Mouse (Mus musculus) liver, embryonic 11.5 days (tissue): ENCODE results near the gene Pck1. TPM values are rescaled to one million over a fixed set of nuclear protein-coding genes. Genes with fewer than 3 reads are reported as not detected.

ENCODE experiments used
- ATAC-seq: fragments of 200-750 bp; cut with Nextera tagmentation; replicated peaks from 2 replicates; pipeline ENCODE4 v1.8.0; 2017; ENCODE audit warnings: moderate number of reproducible peaks, mild to moderate bottlenecking, moderate TSS enrichment, moderate library complexity; ENCODE audit not compliant: low FRiP score
- DNase-seq: peaks from one replicate; pipeline ENCODE4 v3.0.0-alpha.2; 2017; ENCODE audit warnings: low spot score
- H3K27ac ChIP-seq: fragments of 300-500 bp; sonication (generic); 2 replicates; pipeline ENCODE4 v1.5.1; 2014; ENCODE audit warnings: mild to moderate bottlenecking, low read depth, low read length, control low read depth
- H3K27me3 ChIP-seq: fragments of 300-500 bp; sonication (generic); replicated peaks from 2 replicates; pipeline ENCODE4 v1.6.1; 2014; ENCODE audit warnings: low read length, mixed read lengths; ENCODE audit not compliant: control insufficient read depth, insufficient read depth
- H3K36me3 ChIP-seq: fragments of 300-500 bp; sonication (generic); 2 replicates; pipeline ENCODE4 v1.6.1; 2014; ENCODE audit warnings: mild to moderate bottlenecking, low read length, moderate library complexity, mixed read lengths; ENCODE audit not compliant: control insufficient read depth, insufficient read depth
- H3K4me1 ChIP-seq: fragments of 300-500 bp; sonication (generic); replicated peaks from 2 replicates; pipeline ENCODE4 v1.6.1; 2014; ENCODE audit warnings: low read length, mixed read lengths; ENCODE audit not compliant: control insufficient read depth, insufficient read depth
- H3K4me2 ChIP-seq: fragments of 300-500 bp; sonication (generic); 2 replicates; pipeline ENCODE4 v1.6.1; 2014; ENCODE audit warnings: mild to moderate bottlenecking, control low read depth, moderate library complexity
- H3K4me3 ChIP-seq: fragments of 300-500 bp; sonication (generic); 2 replicates; pipeline ENCODE4 v1.5.1; 2014; ENCODE audit warnings: low read depth, low read length, control low read depth
- H3K9ac ChIP-seq: fragments of 300-500 bp; sonication (generic); 2 replicates; pipeline ENCODE4 v1.6.1; 2014; ENCODE audit warnings: low read depth, low read length, control low read depth
- H3K9me3 ChIP-seq: fragments of 300-500 bp; sonication (generic); 2 replicates; pipeline ENCODE4 v1.6.1; 2016; ENCODE audit warnings: low read length, inconsistent platforms, mixed read lengths; ENCODE audit not compliant: control insufficient read depth
- WGBS: fragments of 180-500 bp; shearing (Covaris S2); extraction: QIAGEN DNeasy Blood & Tissue Kit; methylation state at CpG from one replicate; pipeline ENCODE4 v1.1.7; 2014; 5-methylcytosine and 5-hydroxymethylcytosine counted together
- polyA plus RNA-seq: library from polyadenylated mRNA; unstranded; fragments of >200 nt; fragmentation: Nextera tagmentation; extraction: Ambion mirVana; gene quantifications from 2 replicates; pipeline ENCODE4 v1.2.1, GENCODE M21; 2014

Pck1 gene
- polyA plus RNA-seq, 1 experiment from 2014 or later, result 0.23 TPM

DNA sequence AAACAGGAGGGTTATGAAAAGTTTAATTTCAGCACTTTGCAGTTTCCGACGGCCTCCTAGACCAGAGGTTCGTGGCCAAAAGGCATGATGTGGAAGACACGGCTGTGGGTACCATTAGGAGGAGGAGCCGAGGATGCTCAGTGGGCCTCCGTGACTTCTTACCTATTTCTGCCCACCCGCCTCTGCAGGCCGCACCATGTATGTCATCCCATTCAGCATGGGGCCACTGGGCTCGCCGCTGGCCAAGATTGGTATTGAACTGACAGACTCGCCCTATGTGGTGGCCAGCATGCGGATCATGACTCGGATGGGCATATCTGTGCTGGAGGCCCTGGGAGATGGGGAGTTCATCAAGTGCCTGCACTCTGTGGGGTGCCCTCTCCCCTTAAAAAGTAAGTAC is 1.7 kb downstream of the Pck1 start:
- H3K36me3 ChIP-seq, result no peaks in the 10 kb centered on the region
- no peak overlapping the region for H3K4me3 ChIP-seq
- 87% methylated on average over 13 of the region's 13 CpGs for WGBS
- no peaks in the 10 kb centered on the region; the same call in 1 of the 2 replicates for H3K4me1 ChIP-seq
- no peak overlapping the region for H3K4me2 ChIP-seq
- no peaks in the 10 kb centered on the region for H3K27me3 ChIP-seq
- DNase-seq, result no peak
- no peak overlapping the region for H3K9ac ChIP-seq
- ATAC-seq, result no peak
- H3K9me3 ChIP-seq, result no peaks in the 10 kb centered on the region
- H3K27ac ChIP-seq, result no peak overlapping the region

DNA sequence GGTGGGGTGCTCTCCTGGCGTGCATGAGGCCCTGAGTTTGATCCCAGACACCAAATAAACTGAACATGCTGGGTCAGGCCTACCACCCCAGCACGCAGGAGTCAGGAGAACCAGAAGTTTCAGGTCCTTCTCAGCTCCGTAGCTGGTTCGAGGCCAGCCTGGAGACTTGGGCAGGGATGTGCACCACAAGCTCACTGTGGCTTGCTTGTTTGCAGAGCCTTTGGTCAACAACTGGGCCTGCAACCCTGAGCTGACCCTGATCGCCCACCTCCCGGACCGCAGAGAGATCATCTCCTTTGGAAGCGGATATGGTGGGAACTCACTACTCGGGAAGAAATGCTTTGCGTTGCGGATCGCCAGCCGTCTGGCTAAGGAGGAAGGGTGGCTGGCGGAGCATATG is 2.1 kb downstream of the Pck1 start:
- 85% methylated on average over 14 of the region's 14 CpGs for WGBS
- H3K4me2 ChIP-seq, result no peak overlapping the region
- no peak overlapping the region for H3K27ac ChIP-seq
- H3K4me3 ChIP-seq, result no peak overlapping the region
- H3K36me3 ChIP-seq, result no peaks in the 10 kb centered on the region
- H3K9me3 ChIP-seq, result no peaks in the 10 kb centered on the region
- ATAC-seq, result no peak
- no peaks in the 10 kb centered on the region; the same call in 1 of the 2 replicates for H3K4me1 ChIP-seq
- no peaks in the 10 kb centered on the region for H3K27me3 ChIP-seq
- DNase-seq, result no peak
- no peak overlapping the region for H3K9ac ChIP-seq

- H3K9me3 ChIP-seq, result no peaks in the 10 kb centered on the region
- DNase-seq, result no peak
- WGBS, result 88% methylated on average over 10 of the region's 10 CpGs
Observed at GRCm38 (mm10) chr2:173155907-173156306, 3.1 kb downstream of the Pck1 start.

DNA sequence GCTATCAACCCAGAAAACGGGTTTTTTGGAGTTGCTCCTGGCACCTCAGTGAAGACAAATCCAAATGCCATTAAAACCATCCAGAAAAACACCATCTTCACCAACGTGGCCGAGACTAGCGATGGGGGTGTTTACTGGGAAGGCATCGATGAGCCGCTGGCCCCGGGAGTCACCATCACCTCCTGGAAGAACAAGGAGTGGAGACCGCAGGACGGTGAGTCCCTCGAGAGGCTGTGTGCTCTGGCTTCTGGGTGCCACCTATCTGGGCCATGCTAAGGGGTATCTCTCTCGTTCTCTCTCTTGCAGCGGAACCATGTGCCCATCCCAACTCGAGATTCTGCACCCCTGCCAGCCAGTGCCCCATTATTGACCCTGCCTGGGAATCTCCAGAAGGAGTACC is 4.1 kb downstream of the Pck1 start:
- no peak for DNase-seq
- no peak for ATAC-seq
- Histone ChIP-seq H3K4me1 (no peaks in the 10 kb centered on the region; the same call in 1 of the 2 replicates), H3K4me3 (no peak overlapping the region), H3K36me3 (no peaks in the 10 kb centered on the region), H3K27ac (no peak overlapping the region), H3K27me3 (no peaks in the 10 kb centered on the region), H3K4me2 (no peak overlapping the region), H3K9me3 (no peaks in the 10 kb centered on the region), H3K9ac (no peak overlapping the region)
- 84% methylated on average over 13 of the region's 13 CpGs for WGBS

More at GRCm38 (mm10) chr2:173155907-173156306, 3.1 kb downstream of the Pck1 start:
- no peak overlapping the region for H3K9ac ChIP-seq
- no peak overlapping the region for H3K4me3 ChIP-seq
- no peaks in the 10 kb centered on the region for H3K27me3 ChIP-seq
- no peaks in the 10 kb centered on the region for H3K36me3 ChIP-seq
- no peak overlapping the region for H3K27ac ChIP-seq
- no peaks in the 10 kb centered on the region; the same call in 1 of the 2 replicates for H3K4me1 ChIP-seq
- H3K4me2 ChIP-seq, result no peak overlapping the region
- no peak for ATAC-seq

GRCm38 (mm10) chr2:173157376-173157775 is 4.5 kb downstream of the Pck1 start:
- no peak overlapping the region for H3K4me2 ChIP-seq
- H3K36me3 ChIP-seq, result no peaks in the 10 kb centered on the region
- ATAC-seq (no peak), DNase-seq (no peak)
- H3K27ac ChIP-seq, result no peak overlapping the region
- H3K27me3 ChIP-seq, result no peaks in the 10 kb centered on the region
- H3K4me3 ChIP-seq, result no peak overlapping the region
- no peak overlapping the region for H3K9ac ChIP-seq
- H3K9me3 ChIP-seq, result no peaks in the 10 kb centered on the region
- 60% methylated on average over 4 of the region's 4 CpGs for WGBS
- no peaks in the 10 kb centered on the region; the same call in 1 of the 2 replicates for H3K4me1 ChIP-seq

DNA sequence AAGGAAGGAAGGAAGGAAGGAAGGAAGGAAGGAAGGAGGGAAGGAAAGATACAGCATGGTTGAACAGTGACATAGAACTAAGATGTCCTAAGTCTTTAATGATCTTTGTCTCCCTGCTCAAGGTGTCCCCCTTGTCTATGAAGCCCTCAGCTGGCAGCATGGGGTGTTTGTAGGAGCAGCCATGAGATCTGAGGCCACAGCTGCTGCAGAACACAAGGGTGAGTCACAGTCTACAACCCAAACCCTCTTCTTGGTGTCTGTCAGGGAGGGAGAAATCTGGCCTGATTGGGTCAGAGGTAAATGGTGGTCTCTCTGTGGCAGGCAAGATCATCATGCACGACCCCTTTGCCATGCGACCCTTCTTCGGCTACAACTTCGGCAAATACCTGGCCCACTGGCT is 5.0 kb downstream of the Pck1 start:
- Histone ChIP-seq H3K27me3 (no peaks in the 10 kb centered on the region), H3K4me3 (no peak overlapping the region), H3K4me1 (no peaks in the 10 kb centered on the region; the same call in 1 of the 2 replicates), H3K36me3 (no peaks in the 10 kb centered on the region), H3K9ac (no peak overlapping the region), H3K9me3 (no peaks in the 10 kb centered on the region), H3K27ac (no peak overlapping the region), H3K4me2 (no peak overlapping the region)
- ATAC-seq, result no peak
- 88% methylated on average over 4 of the region's 4 CpGs for WGBS
- no peak for DNase-seq

DNA sequence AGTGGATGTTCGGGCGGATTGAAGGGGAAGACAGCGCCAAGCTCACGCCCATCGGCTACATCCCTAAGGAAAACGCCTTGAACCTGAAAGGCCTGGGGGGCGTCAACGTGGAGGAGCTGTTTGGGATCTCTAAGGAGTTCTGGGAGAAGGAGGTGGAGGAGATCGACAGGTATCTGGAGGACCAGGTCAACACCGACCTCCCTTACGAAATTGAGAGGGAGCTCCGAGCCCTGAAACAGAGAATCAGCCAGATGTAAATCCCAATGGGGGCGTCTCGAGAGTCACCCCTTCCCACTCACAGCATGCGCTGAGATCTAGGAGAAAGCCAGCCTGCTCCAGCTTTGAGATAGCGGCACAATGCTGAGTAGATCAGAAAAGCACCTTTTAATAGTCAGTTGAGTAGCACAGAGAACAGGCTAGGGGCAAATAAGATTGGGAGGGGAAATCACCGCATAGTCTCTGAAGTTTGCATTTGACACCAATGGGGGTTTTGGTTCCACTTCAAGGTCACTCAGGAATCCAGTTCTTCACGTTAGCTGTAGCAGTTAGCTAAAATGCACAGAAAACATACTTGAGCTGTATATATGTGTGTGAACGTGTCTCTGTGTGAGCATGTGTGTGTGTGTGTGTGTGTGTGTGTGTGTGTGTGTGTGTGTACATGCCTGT is 5.7 kb downstream of the Pck1 start:
- DNase-seq (no peak), ATAC-seq (no peak)
- no peak overlapping the region for H3K4me3 ChIP-seq
- no peaks in the 10 kb centered on the region for H3K27me3 ChIP-seq
- WGBS, result 81% methylated on average over 19 of the region's 19 CpGs
- no peaks in the 10 kb centered on the region for H3K9me3 ChIP-seq
- no peaks in the 10 kb centered on the region; the same call in 1 of the 2 replicates for H3K4me1 ChIP-seq
- H3K9ac ChIP-seq, result no peak overlapping the region
- H3K4me2 ChIP-seq, result no peak overlapping the region
- H3K27ac ChIP-seq, result no peak overlapping the region
- H3K36me3 ChIP-seq, result no peaks in the 10 kb centered on the region

- no peak overlapping the region for H3K27ac ChIP-seq
- no peaks in the 10 kb centered on the region for H3K27me3 ChIP-seq
- H3K9ac ChIP-seq, result no peak overlapping the region
- 52% methylated on average over 24 of the region's 24 CpGs for WGBS
- H3K36me3 ChIP-seq, result no peaks in the 10 kb centered on the region
- no peaks in the 10 kb centered on the region; the same call in 1 of the 2 replicates for H3K4me1 ChIP-seq
- ATAC-seq, result peak; percentile 40; the same call in 1 of the 2 replicates
- DNase-seq, result no peak
- no peaks in the 10 kb centered on the region for H3K9me3 ChIP-seq
- no peak overlapping the region for H3K4me2 ChIP-seq
- H3K4me3 ChIP-seq, result no peak overlapping the region
Observed at GRCm38 (mm10) chr2:173159354-173160311, 6.8 kb downstream of the Pck1 start.
